Mouse (Mus musculus) brown adipose tissue, adult 24 weeks (tissue): ENCODE measurements around the gene Ampd1. TPM values are rescaled to one million over a fixed set of nuclear protein-coding genes. Genes with fewer than 3 reads are reported as not detected.

Experiments
- H3K27ac ChIP-seq: fragments of 200-500 bp; replicated peaks from 2 replicates; pipeline ENCODE4 v1.5.1; 2012; ENCODE audit warnings: low read depth, mild to moderate bottlenecking, low read length
- H3K4me1 ChIP-seq: fragments of 200-500 bp; 2 replicates; pipeline ENCODE4 v1.6.1; 2012; ENCODE audit warnings: low read length, mixed read lengths; ENCODE audit not compliant: control insufficient read depth, insufficient read depth, insufficient read length
- H3K4me3 ChIP-seq: fragments of 200-500 bp; 2 replicates; pipeline ENCODE4 v1.5.1; 2012; ENCODE audit warnings: low read depth, mild to moderate bottlenecking, low read length, moderate library complexity; ENCODE audit not compliant: insufficient read depth
- polyA plus RNA-seq: library from polyadenylated mRNA; stranded (reverse); fragments of >200 nt; gene quantifications from 2 replicates; pipeline ENCODE4 v1.2.4, GENCODE M21; 2012; ENCODE audit not compliant: missing spikeins, insufficient read depth, insufficient read length

Gene Ampd1
- 6.9 and 14.6 TPM in 2 replicates for polyA plus RNA-seq

GRCm38 (mm10) chr3:103073771-103074170 is at the start of gene Ampd1:
TSS of gene Ampd1 (plus strand) at chr3:103074014.
- H3K4me1 ChIP-seq: no peaks in the 10 kb centered on the region
- no peak within 1 kb of the TSS for H3K27ac ChIP-seq
- no peak within 1 kb of the TSS for H3K4me3 ChIP-seq

- Histone ChIP-seq H3K27ac (no peak overlapping the region), H3K4me1 (peaks cover 9% of the 10 kb centered on the region)
Observed at GRCm38 (mm10) chr3:103026174-103026573, 47.6 kb upstream of the Ampd1 start.

DNA sequence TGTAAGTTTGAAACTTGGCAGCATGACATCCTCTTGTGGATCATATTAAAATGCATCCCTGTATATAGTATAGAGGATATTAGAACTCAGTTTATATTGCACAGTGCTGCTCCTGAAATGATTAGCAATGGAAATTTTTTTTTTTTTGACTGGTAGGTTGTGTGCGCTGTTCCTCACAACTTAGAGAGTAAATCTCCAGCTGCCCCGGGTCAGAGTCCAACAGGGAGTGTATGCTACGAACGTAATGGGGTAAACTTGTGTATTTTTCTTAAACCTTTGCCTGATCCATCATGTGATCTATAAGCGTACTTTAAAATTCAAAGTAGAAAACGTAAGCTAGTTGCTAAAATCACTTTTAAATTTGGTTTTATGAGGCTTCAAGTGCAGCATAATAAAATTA is 33.5 kb upstream of the Ampd1 start:
- Histone ChIP-seq H3K4me3 (no peak overlapping the region), H3K4me1 (no peaks in the 10 kb centered on the region), H3K27ac (no peak overlapping the region)

More at GRCm38 (mm10) chr3:103026174-103026573, 47.6 kb upstream of the Ampd1 start:
- H3K4me3 ChIP-seq: no peak overlapping the region

DNA sequence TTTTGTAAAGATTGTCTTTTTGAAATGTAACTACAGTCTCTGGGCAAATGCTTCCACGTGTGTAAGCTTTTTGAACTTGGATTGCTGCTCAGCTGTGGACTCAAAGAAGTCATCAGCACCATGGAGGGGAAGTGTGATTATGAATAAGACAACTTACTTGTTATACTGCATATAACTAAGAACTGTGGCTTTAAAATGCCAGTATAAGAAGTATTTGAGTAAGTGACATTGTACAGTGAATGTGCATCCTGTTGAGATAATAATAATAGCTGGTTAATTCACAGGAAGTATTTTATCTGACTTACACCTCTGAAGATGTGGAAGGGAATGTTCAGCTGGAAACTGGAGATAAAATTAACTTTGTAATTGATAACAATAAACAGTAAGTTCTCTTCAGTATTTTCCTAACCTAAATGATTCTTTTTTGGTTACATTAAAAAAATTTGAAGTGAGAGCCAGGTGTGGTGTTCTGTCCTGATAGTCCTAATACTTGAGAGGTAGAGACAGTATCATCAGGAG is 32.9 kb upstream of the Ampd1 start:
- Histone ChIP-seq H3K27ac (no peak overlapping the region), H3K4me1 (no peaks in the 10 kb centered on the region), H3K4me3 (no peak overlapping the region)

- Histone ChIP-seq H3K27ac (no peak overlapping the region), H3K4me1 (no peaks in the 10 kb centered on the region), H3K4me3 (no peak overlapping the region)
Observed at GRCm38 (mm10) chr3:103056016-103056595, 17.7 kb upstream of the Ampd1 start.

DNA sequence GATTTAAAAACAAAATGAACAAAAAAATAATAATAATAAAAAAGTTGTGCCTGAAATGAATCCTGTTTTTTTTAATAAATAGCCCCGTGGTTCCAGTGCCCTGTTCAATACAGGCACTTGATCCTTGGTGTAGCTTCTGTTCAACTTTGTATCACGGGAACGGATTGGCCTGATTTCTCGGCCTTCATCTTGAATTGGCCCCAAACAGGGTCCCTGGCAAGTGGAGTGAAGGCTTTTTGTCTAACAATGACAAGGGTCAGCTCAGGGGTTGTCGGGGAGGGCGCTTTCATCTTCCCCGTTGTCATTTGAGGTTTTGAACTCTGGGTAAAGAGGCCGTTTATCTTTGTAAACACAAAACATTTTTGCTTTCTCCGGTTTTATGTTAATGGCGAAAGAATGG is 16.1 kb upstream of the Ampd1 start:
- Histone ChIP-seq H3K4me3 (peak overlapping the region; percentile 98), H3K4me1 (no peaks in the 10 kb centered on the region), H3K27ac (peak overlapping the region; percentile 57; the same call in 1 of the 2 replicates)

GRCm38 (mm10) chr3:103058207-103059157 is 15.3 kb upstream of the Ampd1 start, which contains the start of gene Nras:
TSS of gene Nras (plus strand) at chr3:103058285.
- H3K4me1 ChIP-seq: no peaks in the 10 kb centered on the region
- peak within 1 kb of the TSS; percentile 97 for H3K27ac ChIP-seq
- peak within 1 kb of the TSS; percentile 98 for H3K4me3 ChIP-seq

- H3K27ac ChIP-seq: no peak overlapping the region
- no peak overlapping the region for H3K4me3 ChIP-seq
- H3K4me1 ChIP-seq: no peaks in the 10 kb centered on the region
Observed at GRCm38 (mm10) chr3:103066927-103067326, 6.9 kb upstream of the Ampd1 start.

DNA sequence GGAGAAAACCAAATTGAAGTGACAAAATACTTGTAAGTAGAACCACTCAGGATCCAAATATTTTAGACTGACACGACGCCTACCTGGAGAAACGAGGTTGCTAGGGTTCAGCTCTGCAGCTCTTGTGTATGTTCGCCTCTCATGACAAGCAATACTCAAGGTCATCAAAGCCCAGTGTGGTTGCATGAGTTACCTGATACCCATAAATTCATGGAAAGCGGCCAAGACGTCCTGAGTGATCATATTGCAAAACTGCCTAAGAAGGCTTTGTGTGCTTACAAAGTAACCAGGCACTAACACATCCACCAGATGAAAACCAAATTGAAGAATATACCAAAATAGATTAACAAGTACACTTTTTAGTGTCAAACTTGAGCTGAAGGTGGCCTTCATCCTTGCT is 4.8 kb upstream of the Ampd1 start:
- Histone ChIP-seq H3K27ac (no peak overlapping the region), H3K4me3 (no peak overlapping the region), H3K4me1 (no peaks in the 10 kb centered on the region)

GRCm38 (mm10) chr3:103075871-103076270 is 2.1 kb downstream of the Ampd1 start:
- H3K4me1 ChIP-seq: no peaks in the 10 kb centered on the region
- H3K27ac ChIP-seq: no peak overlapping the region
- H3K4me3 ChIP-seq: no peak overlapping the region

- H3K4me3 ChIP-seq: no peak overlapping the region
- no peaks in the 10 kb centered on the region for H3K4me1 ChIP-seq
- no peak overlapping the region for H3K27ac ChIP-seq
Observed at GRCm38 (mm10) chr3:103076476-103076875, 2.7 kb downstream of the Ampd1 start.

DNA sequence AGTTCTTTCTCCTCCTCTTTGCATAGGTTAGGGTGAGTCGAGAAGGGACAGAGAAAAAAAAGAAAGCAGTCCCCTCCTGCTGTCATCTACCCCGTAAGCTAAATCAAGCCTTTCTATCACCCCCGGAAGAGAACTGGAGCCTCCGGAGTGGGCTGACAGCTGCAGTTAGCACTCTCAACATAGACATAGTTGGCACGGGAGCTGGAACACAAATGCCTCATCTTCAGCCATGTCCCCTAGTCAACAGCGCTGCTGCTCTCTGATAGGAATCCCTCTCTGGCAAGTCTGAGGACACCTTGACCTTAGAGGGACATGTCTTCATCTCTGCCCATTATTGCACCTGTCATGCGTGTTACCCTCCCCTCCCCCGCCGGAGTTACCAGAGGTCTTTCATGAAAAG is 5.5 kb downstream of the Ampd1 start:
- Histone ChIP-seq H3K4me1 (no peaks in the 10 kb centered on the region), H3K4me3 (no peak overlapping the region), H3K27ac (no peak overlapping the region)

DNA sequence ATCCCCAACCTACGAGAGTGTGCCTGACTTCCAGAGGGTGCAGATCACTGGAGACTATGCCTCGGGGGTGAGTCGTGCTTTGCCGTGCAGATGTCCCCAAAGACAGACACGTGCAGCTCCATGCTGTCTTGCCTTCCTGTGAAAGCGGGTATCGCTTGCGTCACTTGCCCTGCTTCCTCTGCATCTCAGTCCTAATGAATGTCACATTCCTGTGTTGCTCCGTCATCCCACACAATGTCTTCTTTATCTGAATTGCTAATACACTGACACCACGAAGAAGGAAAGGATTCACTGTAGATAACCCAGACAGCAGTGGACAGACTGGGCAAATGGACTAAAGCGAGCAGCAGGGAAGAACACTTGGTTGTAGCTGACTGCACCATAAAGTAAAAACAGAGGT is 7.2 kb downstream of the Ampd1 start:
- no peaks in the 10 kb centered on the region for H3K4me1 ChIP-seq
- H3K27ac ChIP-seq: no peak overlapping the region
- H3K4me3 ChIP-seq: no peak overlapping the region

GRCm38 (mm10) chr3:103081861-103082453 is 8.1 kb downstream of the Ampd1 start:
- Histone ChIP-seq H3K4me3 (no peak overlapping the region), H3K4me1 (no peaks in the 10 kb centered on the region), H3K27ac (no peak overlapping the region)

- no peak overlapping the region for H3K4me3 ChIP-seq
- H3K4me1 ChIP-seq: no peaks in the 10 kb centered on the region
- no peak overlapping the region for H3K27ac ChIP-seq
Observed at GRCm38 (mm10) chr3:103082761-103083160, 8.9 kb downstream of the Ampd1 start.
